Mouse (Mus musculus) hindbrain, embryonic 14.5 days (tissue): ENCODE measurements at regions not wholly inside any gene's neighbourhood (a gene's known extent, or its start where the extent isn't known, plus 50 kb on each side); places are given as distances from the start of the nearest gene placed in this dataset.
A peak's percentile ranks its signal among the peaks of the same experiment; 100 is the strongest.

Source experiments
- ATAC-seq: fragments of 200-750 bp; cut with Nextera tagmentation; 2 replicates; pipeline ENCODE4 v1.8.0; 2017; ENCODE audit warnings: moderate number of reproducible peaks, mild to moderate bottlenecking, moderate TSS enrichment, moderate library complexity; ENCODE audit not compliant: low FRiP score
- DNase-seq: peaks from one replicate; pipeline ENCODE4 v3.0.0-alpha.2; 2015; ENCODE audit warnings: low spot score
- H3K27ac ChIP-seq: fragments of 300-500 bp; sonication (generic); 2 replicates; pipeline ENCODE4 v1.5.1; 2014; ENCODE audit warnings: mild to moderate bottlenecking, moderate library complexity
- H3K27me3 ChIP-seq: fragments of 300-500 bp; sonication (generic); 2 replicates; pipeline ENCODE4 v1.6.1; 2014; ENCODE audit warnings: mild to moderate bottlenecking, low read length, mixed read lengths; ENCODE audit not compliant: control insufficient read depth, insufficient read depth
- H3K36me3 ChIP-seq: fragments of 300-500 bp; sonication (generic); replicated peaks from 2 replicates; pipeline ENCODE4 v1.6.1; 2014; ENCODE audit not compliant: control insufficient read depth, insufficient read depth
- H3K4me1 ChIP-seq: fragments of 300-500 bp; sonication (generic); replicated peaks from 2 replicates; pipeline ENCODE4 v1.6.1; 2014; ENCODE audit warnings: antibody characterized with exemption, low read length, mixed read lengths; ENCODE audit not compliant: control insufficient read depth, insufficient read depth
- H3K4me2 ChIP-seq: fragments of 300-500 bp; sonication (generic); replicated peaks from 2 replicates; pipeline ENCODE4 v1.6.1; 2014; ENCODE audit warnings: mild to moderate bottlenecking, moderate library complexity
- H3K4me3 ChIP-seq: fragments of 300-500 bp; sonication (generic); replicated peaks from 2 replicates; pipeline ENCODE4 v1.5.1; 2014; ENCODE audit warnings: mild to moderate bottlenecking, low read length
- H3K9ac ChIP-seq: fragments of 300-500 bp; sonication (generic); 2 replicates; pipeline ENCODE4 v1.6.1; 2014
- H3K9me3 ChIP-seq: fragments of 300-500 bp; sonication (generic); 2 replicates; pipeline ENCODE4 v1.6.1; 2016; ENCODE audit warnings: low read length; ENCODE audit not compliant: control insufficient read depth
- WGBS: fragments of 180-500 bp; shearing (Covaris S2); extraction: QIAGEN DNeasy Blood & Tissue Kit; methylation state at CpG from one replicate; pipeline ENCODE4 v1.1.7; 2014; 5-methylcytosine and 5-hydroxymethylcytosine counted together

DNA sequence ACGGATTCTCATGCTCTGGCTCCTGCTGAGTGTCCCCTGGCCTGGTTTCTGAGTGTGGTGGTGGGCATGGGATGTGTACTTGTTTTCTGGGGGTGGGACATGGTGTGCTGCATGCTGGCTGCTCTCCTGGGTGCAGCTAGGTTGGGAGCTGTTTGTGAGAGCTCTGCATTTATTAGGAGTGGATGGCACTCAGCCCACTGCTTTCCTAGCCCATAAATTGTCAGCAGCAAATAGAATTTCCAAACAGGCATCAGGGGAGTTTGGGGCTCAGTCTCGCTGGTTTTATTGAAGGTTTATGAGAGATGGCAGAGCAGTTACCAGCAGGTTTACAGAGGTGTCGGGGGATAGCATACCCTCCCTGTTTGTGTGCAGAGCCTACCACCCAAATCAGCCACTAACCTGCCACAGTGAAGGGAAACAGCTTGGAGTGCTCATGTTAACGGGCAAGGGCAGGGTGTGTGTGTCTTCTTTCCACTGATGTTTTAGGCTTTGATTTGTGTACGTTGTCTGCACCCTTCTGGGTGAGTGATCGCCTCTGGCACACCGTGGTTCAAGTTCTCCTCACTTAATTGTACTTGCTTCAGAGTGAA, 372.6 kb downstream of the Eipr1 start:
- ATAC-seq: no peak
- Histone ChIP-seq H3K27ac (peak overlapping the region; percentile 76), H3K36me3 (no peaks in the 10 kb centered on the region)

DNA sequence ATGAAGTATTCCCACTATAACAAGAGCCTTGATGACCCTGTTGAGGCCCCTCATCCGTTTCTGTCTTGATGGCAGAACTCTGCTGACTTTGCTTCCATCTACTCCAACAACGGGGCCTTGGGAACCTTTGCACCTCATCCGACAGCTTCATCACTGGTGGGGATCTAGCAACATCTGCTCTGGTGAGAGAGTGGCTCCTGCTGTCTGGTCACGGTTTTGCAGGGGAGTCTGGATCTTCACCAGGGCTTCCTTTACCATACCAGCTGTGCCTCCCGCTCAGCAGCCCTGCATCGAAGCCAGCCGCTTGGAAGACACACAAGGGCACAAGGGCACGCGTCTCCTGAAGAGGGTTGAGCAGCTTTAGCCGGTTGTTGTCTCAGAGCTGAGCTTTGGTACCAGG, 377.2 kb downstream of the Eipr1 start:
- ATAC-seq: no peak
- WGBS: 44% methylated on average over 10 of the region's 10 CpGs
- H3K27ac ChIP-seq: peak overlapping the region; percentile 16; the same call in 1 of the 2 replicates
- H3K27me3 ChIP-seq: no peaks in the 10 kb centered on the region
- H3K36me3 ChIP-seq: no peaks in the 10 kb centered on the region
- H3K9me3 ChIP-seq: no peaks in the 10 kb centered on the region
- no peak overlapping the region for H3K9ac ChIP-seq
- no peak for DNase-seq
- no peak overlapping the region for H3K4me3 ChIP-seq
- H3K4me2 ChIP-seq: no peak overlapping the region
- H3K4me1 ChIP-seq: peaks cover 8% of the 10 kb centered on the region

More for the DNA sequence above, 372.6 kb downstream of the Eipr1 start:
- Histone ChIP-seq H3K4me1 (peaks cover 19% of the 10 kb centered on the region), H3K27me3 (no peaks in the 10 kb centered on the region), H3K9ac (no peak overlapping the region), H3K9me3 (no peaks in the 10 kb centered on the region), H3K4me2 (no peak overlapping the region), H3K4me3 (no peak overlapping the region)
- no peak for DNase-seq
- WGBS: 58% methylated on average over 7 of the region's 7 CpGs

DNA sequence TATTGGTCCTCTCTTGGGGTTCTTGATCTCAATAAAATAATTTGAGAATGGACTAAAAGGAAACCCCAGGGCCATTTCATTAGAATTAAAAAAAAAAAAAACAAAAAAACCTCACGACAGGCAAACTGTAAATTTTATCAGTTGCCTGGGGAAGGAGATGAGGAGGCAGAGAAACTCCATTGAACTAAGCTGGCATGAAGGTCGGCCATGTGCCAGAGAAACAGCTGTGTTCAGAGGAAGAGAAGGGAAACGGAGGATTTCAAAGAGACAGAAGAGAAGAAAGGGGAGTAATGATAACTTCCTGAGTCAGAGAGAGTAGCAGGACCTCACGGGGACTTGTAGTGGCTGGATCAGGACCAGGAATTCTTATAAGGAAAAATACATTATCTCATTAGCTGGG, 377.7 kb downstream of the Eipr1 start:
- Histone ChIP-seq H3K27me3 (no peaks in the 10 kb centered on the region), H3K4me2 (no peak overlapping the region), H3K4me3 (no peak overlapping the region), H3K9ac (no peak overlapping the region), H3K4me1 (peaks cover 3% of the 10 kb centered on the region), H3K36me3 (no peaks in the 10 kb centered on the region), H3K9me3 (no peaks in the 10 kb centered on the region), H3K27ac (peak overlapping the region; percentile 16; the same call in 1 of the 2 replicates)
- DNase-seq (no peak), ATAC-seq (no peak)
- WGBS: 63% methylated on average over 4 of the region's 4 CpGs

DNA sequence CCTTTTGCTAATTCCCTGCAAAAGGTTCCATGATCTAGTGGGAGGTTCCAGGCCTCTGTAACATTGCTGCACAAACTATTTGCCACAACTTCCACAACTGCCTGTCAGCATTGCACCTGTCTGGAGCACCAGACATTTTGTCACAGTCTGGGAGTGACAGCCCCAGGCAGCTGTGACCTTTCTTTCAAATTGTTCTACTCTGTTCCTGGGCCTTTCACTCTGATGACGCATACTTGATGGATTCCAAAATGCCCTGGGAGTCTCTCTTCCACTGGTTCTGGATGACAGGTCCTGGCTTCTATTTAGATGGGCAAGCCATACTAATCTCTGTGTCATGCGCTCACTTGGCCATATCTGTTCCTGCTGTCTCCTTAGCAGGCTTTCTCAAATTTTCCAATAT, 382.7 kb downstream of the Eipr1 start:
- 74% methylated on average over 2 of the region's 2 CpGs for WGBS
- no peaks in the 10 kb centered on the region for H3K27me3 ChIP-seq
- no peaks in the 10 kb centered on the region for H3K9me3 ChIP-seq
- no peak overlapping the region for H3K4me2 ChIP-seq
- ATAC-seq (no peak), DNase-seq (no peak)
- H3K4me3 ChIP-seq: no peak overlapping the region
- no peaks in the 10 kb centered on the region for H3K36me3 ChIP-seq
- no peak overlapping the region for H3K9ac ChIP-seq
- peaks cover 23% of the 10 kb centered on the region for H3K4me1 ChIP-seq
- no peak overlapping the region for H3K27ac ChIP-seq

DNA sequence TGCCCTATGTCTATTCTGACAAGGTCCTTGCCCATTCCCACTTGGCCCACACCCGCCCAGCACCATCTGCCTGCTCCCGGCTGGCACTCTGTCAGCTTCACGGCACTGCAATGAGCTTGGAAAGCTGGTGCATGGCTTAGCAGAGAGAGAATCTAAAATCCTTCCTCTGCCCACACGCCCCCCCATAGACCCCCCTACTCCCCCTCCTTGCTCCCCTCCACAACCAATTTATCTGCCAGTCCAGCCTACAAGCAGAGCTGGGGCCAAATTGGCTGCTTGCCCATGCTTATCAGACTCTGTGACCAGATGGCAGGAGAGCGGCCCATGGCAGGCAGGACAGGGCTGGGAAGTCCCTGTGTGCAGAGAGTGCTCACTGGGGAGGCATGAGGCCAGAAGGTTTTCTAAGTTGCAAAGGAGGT, 385.3 kb downstream of the Eipr1 start:
- H3K36me3 ChIP-seq: no peaks in the 10 kb centered on the region
- WGBS: 33% methylated on average over 5 of the region's 5 CpGs
- H3K9ac ChIP-seq: no peak overlapping the region
- H3K4me2 ChIP-seq: no peak overlapping the region
- peak; percentile 77 for DNase-seq
- peak overlapping the region; percentile 73 for H3K27ac ChIP-seq
- H3K4me1 ChIP-seq: peaks cover 36% of the 10 kb centered on the region
- no peaks in the 10 kb centered on the region for H3K9me3 ChIP-seq
- H3K27me3 ChIP-seq: no peaks in the 10 kb centered on the region
- ATAC-seq: peak; percentile 83
- no peak overlapping the region for H3K4me3 ChIP-seq

DNA sequence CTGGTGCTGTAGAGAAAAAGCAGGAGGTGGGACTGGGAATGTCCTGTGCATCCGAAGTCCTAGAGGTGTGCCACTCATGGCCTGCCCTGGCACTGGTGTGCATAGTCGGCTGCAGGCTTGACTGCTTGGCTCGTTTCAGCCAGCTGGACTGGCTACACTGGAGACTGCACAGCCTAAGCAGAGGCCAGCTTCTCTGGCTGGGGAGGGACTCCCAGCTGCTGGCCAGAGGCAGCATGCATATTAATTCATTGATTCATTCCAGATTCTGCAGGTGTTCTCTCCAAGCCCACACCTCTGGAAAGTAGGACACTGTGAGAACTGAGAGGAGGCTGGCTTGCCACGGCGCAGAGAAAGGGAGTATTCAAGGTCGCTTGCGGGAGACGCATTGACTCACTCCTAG, 385.9 kb downstream of the Eipr1 start:
- no peaks in the 10 kb centered on the region for H3K36me3 ChIP-seq
- no peak overlapping the region for H3K4me2 ChIP-seq
- no peaks in the 10 kb centered on the region for H3K27me3 ChIP-seq
- peak overlapping the region; percentile 73 for H3K27ac ChIP-seq
- peaks cover 41% of the 10 kb centered on the region for H3K4me1 ChIP-seq
- H3K4me3 ChIP-seq: no peak overlapping the region
- ATAC-seq (peak; percentile 37; the same call in 1 of the 2 replicates), DNase-seq (no peak)
- WGBS: 56% methylated on average over 8 of the region's 8 CpGs
- H3K9ac ChIP-seq: no peak overlapping the region
- H3K9me3 ChIP-seq: no peaks in the 10 kb centered on the region

DNA sequence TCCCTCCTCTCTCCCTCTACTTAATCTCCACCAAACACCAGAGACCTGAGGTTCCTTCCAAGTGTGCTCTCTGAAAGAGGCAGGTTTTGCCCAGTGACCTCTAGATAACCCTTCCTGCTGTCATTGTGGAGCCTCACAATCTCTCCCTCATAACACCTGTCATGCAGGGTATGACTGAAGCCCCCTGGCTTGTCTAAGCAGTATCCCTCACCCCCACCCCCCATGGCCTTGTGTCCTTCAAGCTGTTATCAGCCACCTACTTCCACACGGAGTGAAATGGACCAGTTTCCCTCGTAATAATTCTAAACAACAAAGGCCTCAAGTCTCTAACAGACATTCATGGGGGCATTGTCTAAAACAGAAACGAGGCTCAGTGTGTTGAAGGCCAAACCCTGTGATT, 387.6 kb upstream of the Myt1l start:
- DNase-seq (no peak), ATAC-seq (no peak)
- Histone ChIP-seq H3K4me3 (no peak overlapping the region), H3K27ac (peak overlapping the region; percentile 76), H3K36me3 (no peaks in the 10 kb centered on the region), H3K9me3 (no peaks in the 10 kb centered on the region), H3K9ac (no peak overlapping the region), H3K4me1 (peaks cover 53% of the 10 kb centered on the region), H3K27me3 (no peaks in the 10 kb centered on the region), H3K4me2 (no peak overlapping the region)
- 38% methylated on average over 3 of the region's 3 CpGs for WGBS

DNA sequence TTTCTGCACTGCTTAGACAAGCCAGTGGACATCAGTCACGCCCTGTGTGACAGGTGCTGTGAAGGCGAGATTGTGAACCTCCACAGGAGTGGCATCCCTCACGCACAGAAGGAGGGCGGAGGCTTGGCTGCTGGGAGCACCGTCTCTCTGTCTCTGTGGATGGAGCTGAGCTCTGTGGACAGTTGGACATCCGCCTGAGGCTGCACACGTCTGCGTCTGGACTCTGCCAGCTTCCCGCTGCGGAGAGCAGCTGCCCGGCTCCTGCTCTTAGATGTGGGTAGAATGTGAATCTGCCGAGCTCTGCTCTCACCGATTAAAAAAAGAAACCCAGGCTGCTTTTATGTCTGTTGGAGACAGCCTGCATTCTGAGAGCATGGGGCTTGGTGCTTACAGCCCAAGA, 387.1 kb upstream of the Myt1l start:
- H3K4me2 ChIP-seq: peak overlapping the region; percentile 23
- H3K27ac ChIP-seq: peak overlapping the region; percentile 76
- peaks cover 48% of the 10 kb centered on the region for H3K4me1 ChIP-seq
- 25% methylated on average over 13 of the region's 13 CpGs for WGBS
- H3K9me3 ChIP-seq: no peaks in the 10 kb centered on the region
- H3K4me3 ChIP-seq: no peak overlapping the region
- no peaks in the 10 kb centered on the region for H3K27me3 ChIP-seq
- H3K36me3 ChIP-seq: no peaks in the 10 kb centered on the region
- H3K9ac ChIP-seq: peak overlapping the region; percentile 37
- peak; percentile 73 for DNase-seq
- ATAC-seq: peak; percentile 59

DNA sequence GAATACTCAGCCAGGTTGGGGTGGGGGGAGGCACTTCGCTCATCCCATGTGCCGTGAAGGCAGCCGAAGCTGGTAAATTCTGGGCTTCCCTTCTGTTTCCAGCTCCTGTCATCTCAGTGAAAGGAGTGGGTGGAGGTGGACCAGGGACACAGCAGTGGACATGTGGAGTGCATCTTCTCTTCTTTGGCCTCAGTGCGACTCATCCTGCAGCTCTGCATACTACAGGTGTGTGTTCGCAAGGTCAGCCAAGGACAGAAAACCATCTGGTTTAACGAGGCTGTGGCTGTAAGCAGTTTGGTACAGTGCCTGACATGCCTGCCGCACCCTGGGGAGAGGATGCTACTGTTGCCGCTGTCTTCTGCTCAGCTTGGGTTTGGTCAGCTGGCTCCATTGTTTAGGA, 386.3 kb upstream of the Myt1l start:
- no peaks in the 10 kb centered on the region for H3K27me3 ChIP-seq
- H3K4me1 ChIP-seq: peaks cover 41% of the 10 kb centered on the region
- H3K4me3 ChIP-seq: no peak overlapping the region
- WGBS: 63% methylated on average over 8 of the region's 8 CpGs
- H3K27ac ChIP-seq: peak overlapping the region; percentile 76
- H3K4me2 ChIP-seq: peak overlapping the region; percentile 23
- no peak for ATAC-seq
- DNase-seq: no peak
- peak overlapping the region; percentile 37 for H3K9ac ChIP-seq
- no peaks in the 10 kb centered on the region for H3K36me3 ChIP-seq
- no peaks in the 10 kb centered on the region for H3K9me3 ChIP-seq

DNA sequence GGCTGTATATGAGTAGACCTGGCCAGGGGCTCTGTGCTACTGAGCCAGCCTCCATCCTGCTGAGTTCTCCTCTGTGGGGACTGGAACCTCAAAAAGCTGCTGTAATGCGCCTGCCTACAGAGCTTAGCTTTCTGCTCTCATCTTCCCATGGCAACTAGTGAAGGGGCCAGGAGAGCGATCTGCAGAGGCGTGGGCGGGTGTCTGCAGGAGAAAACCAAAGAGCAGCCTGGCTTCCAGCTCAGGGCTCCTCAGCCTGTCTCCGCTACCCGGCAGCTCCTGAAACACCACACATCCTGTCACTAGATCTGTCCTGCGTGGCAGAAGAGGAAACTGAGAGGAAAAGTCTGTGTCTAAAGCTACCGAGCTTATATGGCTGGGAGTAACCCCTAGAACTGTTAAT, 384.9 kb upstream of the Myt1l start:
- WGBS: 73% methylated on average over 8 of the region's 8 CpGs
- Histone ChIP-seq H3K9ac (no peak overlapping the region), H3K27ac (no peak overlapping the region), H3K27me3 (no peaks in the 10 kb centered on the region), H3K4me3 (no peak overlapping the region), H3K4me1 (peaks cover 29% of the 10 kb centered on the region), H3K36me3 (no peaks in the 10 kb centered on the region), H3K9me3 (no peaks in the 10 kb centered on the region), H3K4me2 (no peak overlapping the region)
- no peak for ATAC-seq
- no peak for DNase-seq
